Mouse (Mus musculus) MEL (cell line): ENCODE measurements around the gene Osbpl5. TPM values are rescaled to one million over a fixed set of nuclear protein-coding genes. Genes with fewer than 3 reads are reported as not detected.

Experiments used
- DNase-seq: peaks from one replicate; pipeline ENCODE4 v3.0.0; 2011; ENCODE audit warnings: low read depth, low spot score
- H3K27ac ChIP-seq: 2 replicates; pipeline ENCODE4 v1.5.1; 2012; ENCODE audit warnings: low read depth, mild to moderate bottlenecking, control low read depth, low read length, moderate library complexity; ENCODE audit not compliant: control insufficient read depth
- H3K27me3 ChIP-seq, 2 experiments: fragments of 150-350 bp in 1 of 2; sonication (generic) in 1 of 2; 2 replicates each; pipeline ENCODE4 v1.6.1; 2012; ENCODE audit warnings: low read length in 2 of 2, mild to moderate bottlenecking in 2 of 2, improper control_type of control experiment in 1 of 2, moderate library complexity in 1 of 2; ENCODE audit not compliant: insufficient read depth in 2 of 2, control insufficient read depth in 1 of 2
- H3K36me3 ChIP-seq, 2 experiments: 2 replicates each; pipeline ENCODE4 v1.6.1; 2012 to 2014; ENCODE audit warnings: low read length in 2 of 2, improper control_type of control experiment in 1 of 2, inconsistent platforms in 1 of 2, mild to moderate bottlenecking in 1 of 2; ENCODE audit not compliant: insufficient read depth in 2 of 2, control insufficient read depth in 1 of 2
- H3K4me1 ChIP-seq, 2 experiments: fragments of 150-350 bp in 1 of 2; sonication (generic) in 1 of 2; 2 replicates each; pipeline ENCODE4 v1.6.1; 2012; ENCODE audit warnings: low read length in 2 of 2, improper control_type of control experiment in 1 of 2, mild to moderate bottlenecking in 1 of 2; ENCODE audit not compliant: insufficient read depth in 2 of 2, control insufficient read depth in 1 of 2
- H3K4me3 ChIP-seq, 2 experiments: fragments of 150-350 bp in 1 of 2; sonication (generic) in 1 of 2; 2 replicates each; pipeline ENCODE4 v1.5.1; 2012; ENCODE audit warnings: low read depth in 2 of 2, low read length in 2 of 2, mild to moderate bottlenecking in 2 of 2, moderate library complexity in 2 of 2, control low read depth in 1 of 2, improper control_type of control experiment in 1 of 2; ENCODE audit not compliant: control insufficient read depth in 1 of 2, insufficient read depth in 1 of 2
- H3K79me2 ChIP-seq: 2 replicates; pipeline ENCODE4 v1.6.1; 2012; ENCODE audit warnings: mild to moderate bottlenecking, low read length, moderate library complexity; ENCODE audit not compliant: control insufficient read depth, poor library complexity, insufficient read depth
- H3K9ac ChIP-seq: 2 replicates; pipeline ENCODE4 v1.6.1; 2012; ENCODE audit warnings: low read depth, mild to moderate bottlenecking, control low read depth, low read length, moderate library complexity; ENCODE audit not compliant: control insufficient read depth, poor library complexity, severe bottlenecking
- H3K9me3 ChIP-seq: fragments of 150-350 bp; sonication (generic); replicated peaks from 2 replicates; pipeline ENCODE4 v1.6.1; 2012; ENCODE audit warnings: mild to moderate bottlenecking, low read length, improper control_type of control experiment, moderate library complexity; ENCODE audit not compliant: insufficient read depth
- BHLHE40 ChIP-seq: IDR thresholded peaks from 2 replicates; pipeline ENCODE4 v1.6.1; 2012; ENCODE audit warnings: low read depth, mild to moderate bottlenecking, inconsistent platforms, low read length, improper control_type of control experiment, borderline replicate concordance
- CHD1 ChIP-seq: IDR thresholded peaks from 2 replicates; pipeline ENCODE4 v1.6.1; 2012; ENCODE audit warnings: low read depth, mild to moderate bottlenecking, inconsistent platforms, low read length, improper control_type of control experiment
- CTCF ChIP-seq, 3 experiments: IDR thresholded peaks in 2 of 3; conservative IDR thresholded peaks in 1 of 3; 2 replicates each; pipeline ENCODE4 v1.5.1; 2011 to 2012; ENCODE audit warnings: low read length in 3 of 3, low read depth in 2 of 3, mild to moderate bottlenecking in 2 of 3, improper control_type of control experiment in 1 of 3, inconsistent platforms in 1 of 3, mixed read lengths in 1 of 3, moderate library complexity in 1 of 3; ENCODE audit not compliant: control insufficient read depth in 1 of 3, insufficient read depth in 1 of 3, poor library complexity in 1 of 3, severe bottlenecking in 1 of 3
- E2F4 ChIP-seq: IDR thresholded peaks from 2 replicates; pipeline ENCODE4 v1.6.1; 2011; ENCODE audit warnings: low read depth, low read length, improper control_type of control experiment, borderline replicate concordance
- ELF1 ChIP-seq: IDR thresholded peaks from 2 replicates; pipeline ENCODE4 v1.6.1; 2014; ENCODE audit warnings: low read depth, mild to moderate bottlenecking, inconsistent platforms, low read length, improper control_type of control experiment, moderate library complexity
- EP300 ChIP-seq, 2 experiments: IDR thresholded peaks; 2 replicates each; pipeline ENCODE4 v1.6.1; 2011; ENCODE audit warnings: improper control_type of control experiment in 2 of 2, low read length in 2 of 2, low read depth in 1 of 2, mild to moderate bottlenecking in 1 of 2
- GATA1 ChIP-seq: IDR thresholded peaks from 2 replicates; pipeline ENCODE4 v1.6.1; 2011; ENCODE audit warnings: low read depth, low read length, improper control_type of control experiment
- HCFC1 ChIP-seq: IDR thresholded peaks from 2 replicates; pipeline ENCODE4 v1.6.1; 2012; ENCODE audit warnings: low read depth, mild to moderate bottlenecking, inconsistent platforms, low read length, improper control_type of control experiment, moderate library complexity
- JUND ChIP-seq: IDR thresholded peaks from 2 replicates; pipeline ENCODE4 v1.6.1; 2011; ENCODE audit warnings: low read depth, mild to moderate bottlenecking, improper control_type of control experiment, low read length
- MAX ChIP-seq: IDR thresholded peaks from 2 replicates; pipeline ENCODE4 v1.6.1; 2011; ENCODE audit warnings: low read length, improper control_type of control experiment
- MAZ ChIP-seq: IDR thresholded peaks from 2 replicates; pipeline ENCODE4 v1.6.1; 2012; ENCODE audit warnings: low read depth, mild to moderate bottlenecking, inconsistent platforms, low read length, improper control_type of control experiment
- MYB ChIP-seq: IDR thresholded peaks from 2 replicates; pipeline ENCODE4 v1.6.1; 2011; ENCODE audit warnings: mild to moderate bottlenecking, low read depth, low read length, improper control_type of control experiment
- MYC ChIP-seq: IDR thresholded peaks from 2 replicates; pipeline ENCODE4 v1.6.1; 2011; ENCODE audit warnings: low read depth, mild to moderate bottlenecking, low read length, improper control_type of control experiment, moderate library complexity
- NELFE ChIP-seq: IDR thresholded peaks from 2 replicates; pipeline ENCODE4 v1.6.1; 2011; ENCODE audit warnings: low read depth, low read length, improper control_type of control experiment
- POLR2AphosphoS2 ChIP-seq: IDR thresholded peaks from 2 replicates; pipeline ENCODE4 v1.6.1; 2011; ENCODE audit warnings: low read length, improper control_type of control experiment
- POLR2AphosphoS5 ChIP-seq: IDR thresholded peaks from 2 replicates; pipeline ENCODE4 v1.6.1; 2012; ENCODE audit warnings: low read depth, borderline replicate concordance, mild to moderate bottlenecking, inconsistent platforms, low read length, moderate library complexity, mixed read lengths
- RAD21 ChIP-seq: IDR thresholded peaks from 2 replicates; pipeline ENCODE4 v1.6.1; 2011; ENCODE audit warnings: mild to moderate bottlenecking, low read depth, low read length, improper control_type of control experiment
- SMC3 ChIP-seq: IDR thresholded peaks from 2 replicates; pipeline ENCODE4 v1.6.1; 2011; ENCODE audit warnings: low read depth, low read length, improper control_type of control experiment
- TAL1 ChIP-seq: IDR thresholded peaks from 2 replicates; pipeline ENCODE4 v1.6.1; 2012; ENCODE audit warnings: mild to moderate bottlenecking, inconsistent platforms, low read length, moderate library complexity, mixed read lengths
- TCF12 ChIP-seq: IDR thresholded peaks from 2 replicates; pipeline ENCODE4 v1.6.1; 2014; ENCODE audit warnings: low read depth, mild to moderate bottlenecking, inconsistent platforms, low read length, improper control_type of control experiment, moderate library complexity
- ZC3H11A ChIP-seq: IDR thresholded peaks from 2 replicates; pipeline ENCODE4 v1.6.1; 2012; ENCODE audit warnings: low read depth, mild to moderate bottlenecking, inconsistent platforms, low read length, improper control_type of control experiment
- ZMIZ1 ChIP-seq: IDR thresholded peaks from 2 replicates; pipeline ENCODE4 v1.6.1; 2012; ENCODE audit warnings: low read depth, mild to moderate bottlenecking, inconsistent platforms, low read length, improper control_type of control experiment, moderate library complexity
- ZNF384 ChIP-seq: IDR thresholded peaks from 2 replicates; pipeline ENCODE4 v1.6.1; 2012; ENCODE audit warnings: low read depth, mild to moderate bottlenecking, inconsistent platforms, low read length, improper control_type of control experiment
- polyA plus RNA-seq, 2 experiments: library from polyadenylated mRNA; stranded (reverse) in 1 of 2; unstranded in 1 of 2; fragments of >175 nt in 1 of 2; fragments of >200 nt in 1 of 2; gene quantifications; 2 replicates each; pipeline versions ENCODE4 v1.2.1 to v1.2.4; 2012; ENCODE audit warnings: low replicate concordance in 2 of 2, low read depth in 1 of 2; ENCODE audit not compliant: insufficient read length in 2 of 2, insufficient read depth in 1 of 2, missing spikeins in 1 of 2
- total RNA-seq: library from RNA; depleted of rRNA; stranded (reverse); fragments of 300-350 nt; gene quantifications from 2 replicates; pipeline ENCODE4 v1.2.3, GENCODE M21; 2012

Osbpl5 gene
- total and polyA plus RNA-seq, 3 experiments = 0.27 to 0.50 TPM; not detected in 1

- Histone ChIP-seq H3K9me3 (no peaks in the 10 kb centered on the region), H3K4me3 (no peak overlapping the region), H3K9ac (no peak overlapping the region), H3K36me3 (no peaks in the 10 kb centered on the region), H3K27me3 (no peaks in the 10 kb centered on the region; a peak in 2 of 4 replicates), H3K4me1 (no peaks in the 10 kb centered on the region), H3K27ac (no peak overlapping the region)
- DNase-seq = no peak
- TF ChIP-seq NELFE (no peak), MAZ (no peak), TCF12 (no peak), ZMIZ1 (no peak), RAD21 (no peak), POLR2AphosphoS5 (no peak), MYC (no peak), SMC3 (no peak), TAL1 (no peak), POLR2AphosphoS2 (no peak), BHLHE40 (no peak), ELF1 (no peak), JUND (no peak)
- TF ChIP-seq, all 39 proteins: peak for 0
- no peaks in the 10 kb centered on the region for H3K79me2 ChIP-seq
Measured at GRCm38 (mm10) chr7:143717811-143718210, 39.0 kb downstream of the Osbpl5 start.

GRCm38 (mm10) chr7:143713421-143713820, 43.4 kb downstream of the Osbpl5 start:
- Histone ChIP-seq H3K27me3 (peaks cover 0 to 2% of the 10 kb centered on the region in 2 experiments; a peak in 1 of 4 replicates), H3K4me1 (no peaks in the 10 kb centered on the region), H3K9me3 (no peaks in the 10 kb centered on the region), H3K27ac (no peak overlapping the region), H3K79me2 (no peaks in the 10 kb centered on the region), H3K36me3 (no peaks in the 10 kb centered on the region), H3K9ac (no peak overlapping the region), H3K4me3 (no peak overlapping the region)
- DNase-seq = no peak
- TF ChIP-seq ZNF384 (no peak), MYC (no peak), CHD1 (no peak), EP300 (IDR thresholded peaks at IDR 0.05; ENCODE audit: low read depth in 1 of 2, low read length in 2 of 2) (no peak), E2F4 (no peak), TAL1 (no peak), POLR2AphosphoS2 (no peak), RAD21 (no peak), HCFC1 (no peak), CTCF (IDR thresholded peaks at IDR 0.05 in 2 of 3, conservative IDR thresholded peaks at IDR 0.05 in 1 of 3; ENCODE audit: control insufficient read depth in 1 of 3, insufficient read depth in 1 of 3, low read depth in 2 of 3, low read length in 3 of 3, poor library complexity in 1 of 3, severe bottlenecking in 1 of 3) (no peak), MAZ (no peak), MAX (no peak), ZMIZ1 (no peak), MYB (no peak), GATA1 (no peak), JUND (no peak), ELF1 (no peak), ZC3H11A (no peak)
